Mouse (Mus musculus): Measurements from ENCODE around the gene Cyp4b1. TPM values are rescaled to one million over a fixed set of nuclear protein-coding genes. Genes with fewer than 3 reads are reported as not detected.
"Not testable (repeated sequence)": the region's sequence is repeated elsewhere in the genome, so short reads cannot be mapped to it uniquely, and the experiment has no call there.

The Cyp4b1 gene
- polyA plus RNA-seq, 1 experiment from 2014 or later, result 0.54 TPM

- not testable (repeated sequence) for H3K4me3 ChIP-seq; H3K4me1 ChIP-seq; H3K27ac ChIP-seq; H3K9me3 ChIP-seq; H3K9ac ChIP-seq; H3K4me2 ChIP-seq; H3K36me3 ChIP-seq (replicated peaks); ATAC-seq (replicated peaks); H3K27me3 ChIP-seq (replicated peaks)
- 98% methylated on average over 3 of the region's 3 CpGs for WGBS
Measured at GRCm38 (mm10) chr4:115625560-115625959, 22.0 kb downstream of the Cyp4b1 start.

GRCm38 (mm10) chr4:115614005-115614404 is 33.5 kb downstream of the Cyp4b1 start:
- H3K4me2 ChIP-seq, result no peak overlapping the region
- H3K4me1 ChIP-seq, result no peaks in the 10 kb centered on the region
- H3K9ac ChIP-seq, result no peak overlapping the region
- no peaks in the 10 kb centered on the region for H3K9me3 ChIP-seq
- H3K27me3 ChIP-seq (replicated peaks), result no peaks in the 10 kb centered on the region
- no peak overlapping the region for H3K27ac ChIP-seq
- H3K4me3 ChIP-seq, result no peak overlapping the region
- ATAC-seq (replicated peaks), result no peak
- H3K36me3 ChIP-seq (replicated peaks), result no peaks in the 10 kb centered on the region

- not testable (repeated sequence) for ATAC-seq (replicated peaks); H3K4me3 ChIP-seq; H3K4me2 ChIP-seq; H3K27me3 ChIP-seq (replicated peaks); H3K4me1 ChIP-seq; H3K36me3 ChIP-seq (replicated peaks); H3K9ac ChIP-seq; H3K27ac ChIP-seq; H3K9me3 ChIP-seq
- whole genome bisulfite sequencing, result 94% methylated on average over 8 of the region's 8 CpGs
Measured at GRCm38 (mm10) chr4:115600611-115601010, 46.9 kb downstream of the Cyp4b1 start, which contains the start of gene Cyp4a32. TSS of gene Cyp4a32 (plus strand) at chr4:115600969.

- ATAC-seq (replicated peaks), result no peak
- Histone ChIP-seq H3K27me3 (replicated peaks) (no peaks in the 10 kb centered on the region), H3K4me2 (no peak overlapping the region), H3K4me1 (no peaks in the 10 kb centered on the region), H3K9ac (no peak overlapping the region), H3K36me3 (replicated peaks) (no peaks in the 10 kb centered on the region), H3K4me3 (no peak overlapping the region), H3K9me3 (no peaks in the 10 kb centered on the region), H3K27ac (no peak overlapping the region)
- WGBS, result 99% methylated on average over 2 of the region's 2 CpGs
Measured at GRCm38 (mm10) chr4:115596824-115597336, 50.6 kb downstream of the Cyp4b1 start.

- Histone ChIP-seq H3K9ac (no peak overlapping the region), H3K4me2 (no peak overlapping the region), H3K27me3 (replicated peaks) (no peaks in the 10 kb centered on the region), H3K27ac (no peak overlapping the region), H3K9me3 (no peaks in the 10 kb centered on the region), H3K4me1 (no peaks in the 10 kb centered on the region), H3K4me3 (no peak overlapping the region), H3K36me3 (replicated peaks) (no peaks in the 10 kb centered on the region)
- no peak for ATAC-seq (replicated peaks)
- WGBS, result 88% methylated on average over 1 of the region's 1 CpGs
Measured at GRCm38 (mm10) chr4:115596357-115596756, 51.2 kb downstream of the Cyp4b1 start.

- Histone ChIP-seq H3K27ac (no peak overlapping the region), H3K36me3 (replicated peaks) (no peaks in the 10 kb centered on the region), H3K9ac (no peak overlapping the region), H3K27me3 (replicated peaks) (no peaks in the 10 kb centered on the region), H3K4me2 (no peak overlapping the region), H3K4me3 (no peak overlapping the region), H3K9me3 (no peaks in the 10 kb centered on the region), H3K4me1 (no peaks in the 10 kb centered on the region)
- ATAC-seq (replicated peaks), result no peak
Measured at GRCm38 (mm10) chr4:115583036-115583435, 64.5 kb downstream of the Cyp4b1 start.

GRCm38 (mm10) chr4:115575776-115576175 is 71.7 kb downstream of the Cyp4b1 start:
- Histone ChIP-seq H3K9ac (no peak overlapping the region), H3K4me3 (no peak overlapping the region), H3K4me1 (no peaks in the 10 kb centered on the region), H3K27ac (no peak overlapping the region), H3K9me3 (no peaks in the 10 kb centered on the region), H3K27me3 (replicated peaks) (no peaks in the 10 kb centered on the region), H3K36me3 (replicated peaks) (no peaks in the 10 kb centered on the region), H3K4me2 (no peak overlapping the region)
- 82% methylated on average over 2 of the region's 2 CpGs for WGBS
- no peak for ATAC-seq (replicated peaks)

- Histone ChIP-seq H3K4me1 (no peaks in the 10 kb centered on the region), H3K9ac (no peak overlapping the region), H3K9me3 (no peaks in the 10 kb centered on the region), H3K4me3 (no peak overlapping the region), H3K27me3 (replicated peaks) (no peaks in the 10 kb centered on the region), H3K27ac (no peak overlapping the region), H3K4me2 (no peak overlapping the region), H3K36me3 (replicated peaks) (no peaks in the 10 kb centered on the region)
- 80% methylated on average over 3 of the region's 3 CpGs for WGBS
- ATAC-seq (replicated peaks), result no peak
Measured at GRCm38 (mm10) chr4:115575255-115575654, 72.3 kb downstream of the Cyp4b1 start.

Other genes with a start within 250 kb of the Cyp4b1 start
- gene Cyp4a12b, start 236.1 kb downstream of the Cyp4b1 start, polyA plus RNA-seq (2015; fragmentation: Nextera tagmentation; extraction: Ambion mirVana), result not detected in 2 replicates
- gene Cyp4a30b, start 195.1 kb downstream of the Cyp4b1 start, polyA plus RNA-seq (2015; fragmentation: Nextera tagmentation; extraction: Ambion mirVana), result not detected in 2 replicates
- not detected in 2 replicates for gene Cyp4a14, start 151.6 kb downstream of the Cyp4b1 start, polyA plus RNA-seq (2015; fragmentation: Nextera tagmentation; extraction: Ambion mirVana)
- gene Cyp4a10, start 129.5 kb downstream of the Cyp4b1 start, polyA plus RNA-seq (2015; fragmentation: Nextera tagmentation; extraction: Ambion mirVana), result not detected in 2 replicates
- gene Cyp4a31, start 84.1 kb downstream of the Cyp4b1 start, polyA plus RNA-seq (2015; fragmentation: Nextera tagmentation; extraction: Ambion mirVana), result not detected in 2 replicates
- not detected in 2 replicates for gene Cyp4a32, start 46.8 kb downstream of the Cyp4b1 start, polyA plus RNA-seq (2015; fragmentation: Nextera tagmentation; extraction: Ambion mirVana)
- gene Efcab14, start 90.0 kb upstream of the Cyp4b1 start, polyA plus RNA-seq (2015; fragmentation: Nextera tagmentation; extraction: Ambion mirVana), result 16.3 and 17.5 TPM in 2 replicates
- 0.58 and 0.66 TPM in 2 replicates for gene Tex38, start 133.3 kb upstream of the Cyp4b1 start, polyA plus RNA-seq (2015; fragmentation: Nextera tagmentation; extraction: Ambion mirVana)
- gene Atpaf1, start 137.1 kb upstream of the Cyp4b1 start, polyA plus RNA-seq (2015; fragmentation: Nextera tagmentation; extraction: Ambion mirVana), result 35.2 and 42.8 TPM in 2 replicates
- gene Mob3c, start 180.4 kb upstream of the Cyp4b1 start, polyA plus RNA-seq (2015; fragmentation: Nextera tagmentation; extraction: Ambion mirVana), result 5.6 and 6.5 TPM in 2 replicates
- gene Mknk1, start 191.5 kb upstream of the Cyp4b1 start, polyA plus RNA-seq (2015; fragmentation: Nextera tagmentation; extraction: Ambion mirVana), result 25.9 and 27.5 TPM in 2 replicates
- 0.17 TPM in 1 of 2 replicates, not detected in the other for gene Kncn, start 236.7 kb upstream of the Cyp4b1 start, polyA plus RNA-seq (2015; fragmentation: Nextera tagmentation; extraction: Ambion mirVana)
- 0.27 and 0.28 TPM in 2 replicates for gene 6430628N08Rik, start 242.9 kb upstream of the Cyp4b1 start, polyA plus RNA-seq (2015; fragmentation: Nextera tagmentation; extraction: Ambion mirVana)